Comparison of ENCODE assay signal across 21 mouse cellular contexts in genomic region chr14:12114016-12114415, GRCm38 (mm10).
DNase-seq lines count a peak whose midpoint lies in the region; TF ChIP-seq lines count a peak whose summit lies in the region.
"Had no signal": no experiment of that assay in that cellular context is flagged by ENCODE, and none has a peak within 500 bp of the region (broad histone marks: within the 10 kb centered on the region; RNA-seq: fewer than 3 reads in every experiment).

No protein-coding gene starts in this region.

- H3K36me3 ChIP-seq in ES-Bruce4 (ENCODE audit: control insufficient read depth, insufficient read depth, low read length, poor library complexity, severe bottlenecking) (no peaks in the 10 kb centered on the region), ES-E14 (ENCODE audit: control insufficient read depth, insufficient read depth, low read length, poor library complexity, severe bottlenecking) (peaks cover 8% of the 10 kb centered on the region; the same call in 1 of the 2 replicates)
- H3K36me3 ChIP-seq: forebrain, embryonic 10.5 days; heart, embryonic 13.5 days had no signal

- H3K9ac ChIP-seq in ES-Bruce4 (ENCODE audit: low read depth, poor library complexity, severe bottlenecking) (peak overlapping the region; percentile 55), ES-E14 (ENCODE audit: insufficient read depth, low read depth, low read length, poor library complexity, severe bottlenecking) (peak overlapping the region; percentile 26; the same call in 1 of the 2 replicates)
- H3K9ac ChIP-seq: forebrain, embryonic 13.5 days; heart, embryonic 13.5 days; hindbrain, embryonic 14.5 days had no signal

- H3K27me3 ChIP-seq in ES-Bruce4 (ENCODE audit: control insufficient read depth, insufficient read depth, low read length, poor library complexity, severe bottlenecking) = no peaks in the 10 kb centered on the region
- H3K27me3 ChIP-seq: forebrain, embryonic 13.5 days; heart, embryonic 13.5 days had no signal

- H3K4me3 ChIP-seq in layer of hippocampus, adult 2 months = no peak overlapping the region
- H3K4me3 ChIP-seq in ES-Bruce4 (ENCODE audit: low read depth, low read length) (no peak overlapping the region), ES-E14 (ENCODE audit: insufficient read depth in 1 of 2, low read depth in 1 of 2, low read length in 2 of 2, poor library complexity in 1 of 2, severe bottlenecking in 1 of 2) (peak overlapping the region in 1 of 2 experiments; percentile 18; a peak in 1 of 4 replicates)
- H3K4me3 ChIP-seq: forebrain, embryonic 10.5 days; forebrain, embryonic 13.5 days; heart, embryonic 13.5 days had no signal

- no peak for DNase-seq in layer of hippocampus, adult 2 months (ENCODE audit: low spot score in 2 of 2)
- DNase-seq in layer of hippocampus, adult 11-12 months (ENCODE audit: low spot score) = no peak
- DNase-seq in ES-E14 (ENCODE audit: low read depth, low spot score) = no peak
- peak; percentile 28 for DNase-seq in yolk sac, embryonic 10.5 days (ENCODE audit: low spot score)
- no peak for DNase-seq in left cerebral cortex, adult 9 months (ENCODE audit: low spot score in 2 of 2)
- no peak for DNase-seq in left cerebral cortex, adult 8-10 months (ENCODE audit: low spot score in 2 of 2)
- DNase-seq: adrenal gland, postnatal 25 days; cerebellum, adult 11-12 months; cerebellum, adult 8-10 months; cerebellum, postnatal 10 days; cerebellum, postnatal 36 days; gastrocnemius, postnatal 14 days; heart, adult 18-20 months; heart, postnatal 14 days; heart, postnatal 4 days had no signal

- in situ Hi-C loops in ES-E14 (cut with MboI; ENCODE audit: low sequenced_read_pairs in 2 of 2, unreplicated experiment in 2 of 2) = no loop called here

- H3K27ac ChIP-seq in layer of hippocampus, adult 2 months = peak overlapping the region; percentile 43; the same call in 1 of the 2 replicates
- H3K27ac ChIP-seq in ES-Bruce4 (ENCODE audit: insufficient read depth, low read length) (peak overlapping the region; percentile 96), ES-E14 (ENCODE audit: insufficient read depth, low read depth, low read length, poor library complexity, severe bottlenecking) (peak overlapping the region; percentile 88; the same call in 1 of the 2 replicates)
- H3K27ac ChIP-seq: forebrain, embryonic 10.5 days; forebrain, embryonic 13.5 days; heart, embryonic 13.5 days; hindbrain, embryonic 14.5 days; hindbrain, postnatal 0 days had no signal

- no peak for TF ChIP-seq EP300 in ES-Bruce4 (IDR thresholded peaks at IDR 0.05; ENCODE audit: insufficient read depth, low read depth, low read length)

- no peak for TF ChIP-seq CTCF in layer of hippocampus, adult 2 months (conservative IDR thresholded peaks at IDR 0.05)
- no peak for TF ChIP-seq CTCF in ES-Bruce4 (IDR thresholded peaks at IDR 0.05; ENCODE audit: low read depth, low read length)

- H3K9me3 ChIP-seq in ES-Bruce4 (replicated peaks; ENCODE audit: control insufficient read depth, insufficient read depth, low read length, poor library complexity, severe bottlenecking) (peaks cover 8% of the 10 kb centered on the region; the same call in 1 of the 2 replicates), ES-E14 (ENCODE audit: control insufficient read depth, insufficient read depth, low read depth, low read length) (no peaks in the 10 kb centered on the region)
- H3K9me3 ChIP-seq: forebrain, embryonic 10.5 days; forebrain, embryonic 13.5 days; heart, embryonic 13.5 days had no signal

- no peak for TF ChIP-seq POLR2A in ES-Bruce4 (IDR thresholded peaks at IDR 0.05; ENCODE audit: insufficient read depth, low read length)

- peaks cover 8% of the 10 kb centered on the region for H3K4me1 ChIP-seq in ES-Bruce4 (ENCODE audit: control insufficient read depth, insufficient read depth, low read length)
- peaks cover 9 to 11% of the 10 kb centered on the region in 2 experiments for H3K4me1 ChIP-seq in ES-E14 (ENCODE audit: control insufficient read depth in 2 of 2, insufficient read depth in 2 of 2, low read length in 2 of 2, poor library complexity in 1 of 2)

TF ChIP-seq in ES-E14, 5 proteins besides CTCF, POLR2A, EP300 and RAD21:
- TF ChIP-seq MAFK (IDR thresholded peaks at IDR 0.05; ENCODE audit: insufficient read depth, low read depth, low read length) = no peak
- TF ChIP-seq HCFC1 (IDR thresholded peaks at IDR 0.05; ENCODE audit: borderline replicate concordance, insufficient read depth, low read length) = no peak
- TF ChIP-seq ZNF384 (IDR thresholded peaks at IDR 0.05; ENCODE audit: low read depth, low read length) = no peak
- no peak for TF ChIP-seq CHD2 (IDR thresholded peaks at IDR 0.05; ENCODE audit: low read depth, low read length)
- TF ChIP-seq ZC3H11A (IDR thresholded peaks at IDR 0.05; ENCODE audit: borderline replicate concordance, low read depth, low read length) = no peak

Comparison
In these comparisons a context has a peak if more than half of its experiments do, and no peak if none do; other contexts are left out.
1. H3K27ac ChIP-seq: peak in every context shown above with its lines; median percentile 96 in ES-Bruce4; 88 in ES-E14; 43 in layer of hippocampus, adult 2 months.